Mouse (Mus musculus) erythroblast, embryonic 14.5 days (primary cell): Measurements from ENCODE around the gene Cenpp.

ENCODE experiments used
- GATA1 ChIP-seq: IDR thresholded peaks from 2 replicates; pipeline ENCODE4 v1.6.1; 2012; ENCODE audit warnings: low read length, inconsistent platforms, mixed read lengths
- TAL1 ChIP-seq: IDR thresholded peaks from 3 replicates; pipeline ENCODE4 v1.6.1; 2012; ENCODE audit warnings: low read length, inconsistent platforms, mixed read lengths

GRCm38 (mm10) chr13:49465875-49466274 lies 186.7 kb downstream of the Cenpp start:
- no peak for TF ChIP-seq GATA1
- no peak for TF ChIP-seq TAL1
